Mouse (Mus musculus): ENCODE results near the gene Them7.

DNA sequence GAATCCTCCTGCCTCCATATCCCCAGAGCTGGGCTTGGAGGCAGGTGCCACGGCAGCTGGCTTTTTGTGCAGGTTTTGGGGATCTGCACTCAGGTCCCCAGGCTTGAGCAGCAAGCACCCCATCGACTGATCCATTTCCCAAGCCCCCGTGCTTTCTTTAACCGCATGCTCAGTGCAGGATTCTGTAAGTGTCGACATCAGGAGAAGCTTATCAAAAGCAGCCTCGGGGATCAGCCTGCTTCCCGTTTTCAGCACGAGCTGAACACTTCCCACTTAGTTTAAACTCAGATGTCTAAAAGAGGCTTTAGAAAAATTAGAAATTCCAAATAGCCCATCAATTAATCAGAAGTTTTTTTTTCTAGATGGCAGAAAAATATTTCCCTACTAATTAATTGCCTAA lies 4.5 kb upstream of the Them7 start:
- TF ChIP-seq CTCF (IDR thresholded peaks at IDR 0.05; ENCODE audit: extremely low read depth, insufficient read depth, low read length) (no peak), POLR2A (IDR thresholded peaks at IDR 0.05; ENCODE audit: extremely low read depth, insufficient read depth, low read length) (no peak)

All from cortical plate, adult 2 months (tissue).